Comparison of ENCODE assay signal across 28 mouse cellular contexts in the genomic region with DNA sequence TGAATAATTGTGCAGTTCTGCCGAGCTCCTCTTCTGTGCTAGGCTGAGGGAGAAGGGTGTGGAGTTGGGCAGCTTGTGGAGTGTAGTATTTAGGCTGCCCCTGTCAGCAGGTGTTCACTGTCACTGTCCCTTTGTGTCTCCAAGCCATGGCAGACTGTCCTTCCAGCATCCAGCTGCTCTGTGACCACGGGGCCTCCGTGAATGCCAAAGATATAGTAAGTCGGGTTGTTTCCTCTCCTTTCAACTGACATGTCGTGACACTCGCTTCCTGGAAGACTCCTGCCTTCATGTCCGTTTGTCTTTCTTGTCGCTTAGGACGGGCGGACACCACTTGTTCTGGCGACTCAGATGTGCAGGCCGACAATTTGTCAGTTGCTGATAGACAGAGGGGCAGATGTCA. TPM values are rescaled to one million over a fixed set of nuclear protein-coding genes. Genes with fewer than 3 reads are reported as not detected.
DNase-seq lines count a peak whose midpoint lies in the region; ATAC-seq and TF ChIP-seq lines count a peak whose summit lies in the region.
"Had no signal": no experiment of that assay in that cellular context is flagged by ENCODE, and none has a peak within 500 bp of the region (broad histone marks: within the 10 kb centered on the region; RNA-seq: fewer than 3 reads in every experiment).

No protein-coding gene starts in this region.

- H3K36me3 ChIP-seq in kidney, postnatal 0 days (ENCODE audit: insufficient read depth, low read length) = no peaks in the 10 kb centered on the region
- peaks cover 13% of the 10 kb centered on the region; the same call in 1 of the 2 replicates for H3K36me3 ChIP-seq in kidney, embryonic 14.5 days (ENCODE audit: control insufficient read depth, insufficient read depth, low read length)
- peaks cover 24% of the 10 kb centered on the region for H3K36me3 ChIP-seq in limb, embryonic 15.5 days
- H3K36me3 ChIP-seq in limb, embryonic 10.5 days = peaks cover 5% of the 10 kb centered on the region; the same call in 1 of the 2 replicates
- H3K36me3 ChIP-seq: midbrain, embryonic 15.5 days had no signal

- no peaks in the 10 kb centered on the region for H3K9me3 ChIP-seq in kidney, postnatal 0 days (replicated peaks; ENCODE audit: low read length)
- H3K9me3 ChIP-seq in kidney, embryonic 14.5 days (ENCODE audit: control insufficient read depth, low read length) = no peaks in the 10 kb centered on the region
- no peaks in the 10 kb centered on the region for H3K9me3 ChIP-seq in limb, embryonic 15.5 days
- H3K9me3 ChIP-seq in limb, embryonic 10.5 days (replicated peaks) = no peaks in the 10 kb centered on the region
- H3K9me3 ChIP-seq: embryonic facial prominence, embryonic 13.5 days; forebrain, embryonic 10.5 days; heart, embryonic 10.5 days; lung, embryonic 15.5 days; midbrain, embryonic 15.5 days; stomach, embryonic 15.5 days had no signal

- no peak for TF ChIP-seq CTCF in kidney, postnatal 0 days (IDR thresholded peaks at IDR 0.05; ENCODE audit: low read depth)

- peak; percentile 92 for DNase-seq in heart, adult 11 months
- no peak for DNase-seq in heart, postnatal 25 days (ENCODE audit: low spot score)
- DNase-seq in kidney, postnatal 0 days (ENCODE audit: low spot score) = no peak
- no peak for DNase-seq in limb, embryonic 10.5 days (ENCODE audit: low spot score)
- DNase-seq: adrenal gland, postnatal 10 days; cerebellum, adult 11 months; cerebellum, adult 9-11 months; gastrocnemius, postnatal 10 days; heart, postnatal 4 days; kidney, adult 9 months; liver; right cerebral cortex, postnatal 25 days had no signal

- H3K4me1 ChIP-seq in kidney, postnatal 0 days (replicated peaks; ENCODE audit: insufficient read depth, low read length) = no peaks in the 10 kb centered on the region
- no peaks in the 10 kb centered on the region; the same call in 1 of the 2 replicates for H3K4me1 ChIP-seq in kidney, embryonic 14.5 days (ENCODE audit: control insufficient read depth, insufficient read depth, low read length)
- H3K4me1 ChIP-seq in limb, embryonic 15.5 days = no peaks in the 10 kb centered on the region
- no peaks in the 10 kb centered on the region for H3K4me1 ChIP-seq in limb, embryonic 10.5 days
- H3K4me1 ChIP-seq in brown adipose tissue, adult 24 weeks (ENCODE audit: control insufficient read depth, insufficient read depth, insufficient read length, low read length) = peaks cover 15% of the 10 kb centered on the region

- ATAC-seq in kidney, postnatal 0 days (replicated peaks; ENCODE audit: low FRiP score, low read depth) = no peak
- no peak for ATAC-seq in kidney, embryonic 14.5 days (ENCODE audit: low FRiP score, low TSS enrichment)
- ATAC-seq in limb, embryonic 15.5 days (ENCODE audit: insufficient number of reproducible peaks, low FRiP score, low TSS enrichment, low read depth) = no peak
- ATAC-seq: forebrain, embryonic 16.5 days; inflammation-experienced regulatory T-cells, adult 6 months; midbrain, embryonic 15.5 days; Patski had no signal

- H3K27ac ChIP-seq in kidney, postnatal 0 days = peak overlapping the region; percentile 21; the same call in 1 of the 2 replicates
- no peak overlapping the region for H3K27ac ChIP-seq in kidney, embryonic 14.5 days (ENCODE audit: low read depth, low read length)
- H3K27ac ChIP-seq in limb, embryonic 15.5 days = peak overlapping the region; percentile 18; the same call in 1 of the 2 replicates
- H3K27ac ChIP-seq in limb, embryonic 10.5 days = no peak overlapping the region
- peak overlapping the region; percentile 91 for H3K27ac ChIP-seq in brown adipose tissue, adult 24 weeks (replicated peaks; ENCODE audit: low read depth, low read length)
- H3K27ac ChIP-seq: heart, embryonic 10.5 days; layer of hippocampus, adult 2 months; left cerebral cortex, adult 2 months; liver, embryonic 14.5 days; midbrain, embryonic 15.5 days; stomach, embryonic 15.5 days had no signal

- H3K27me3 ChIP-seq in kidney, postnatal 0 days (ENCODE audit: insufficient read depth, low read length) = no peaks in the 10 kb centered on the region
- H3K27me3 ChIP-seq in kidney, embryonic 14.5 days (ENCODE audit: control insufficient read depth, insufficient read depth, low read length) = no peaks in the 10 kb centered on the region
- H3K27me3 ChIP-seq in limb, embryonic 15.5 days = no peaks in the 10 kb centered on the region
- no peaks in the 10 kb centered on the region for H3K27me3 ChIP-seq in limb, embryonic 10.5 days (ENCODE audit: low read depth, poor library complexity, severe bottlenecking)
- H3K27me3 ChIP-seq: embryonic facial prominence, embryonic 13.5 days; lung, embryonic 15.5 days; midbrain, embryonic 15.5 days; Patski; stomach, embryonic 15.5 days had no signal

- no peak overlapping the region for H3K4me3 ChIP-seq in kidney, postnatal 0 days (replicated peaks; ENCODE audit: low read depth, low read length)
- no peak overlapping the region for H3K4me3 ChIP-seq in kidney, embryonic 14.5 days (ENCODE audit: low read length)
- no peak overlapping the region for H3K4me3 ChIP-seq in limb, embryonic 15.5 days
- no peak overlapping the region for H3K4me3 ChIP-seq in limb, embryonic 10.5 days
- H3K4me3 ChIP-seq in brown adipose tissue, adult 24 weeks (ENCODE audit: insufficient read depth, low read depth, low read length) = no peak overlapping the region
- H3K4me3 ChIP-seq: embryonic facial prominence, embryonic 13.5 days; forebrain, embryonic 10.5 days; heart, embryonic 10.5 days; layer of hippocampus, adult 2 months; left cerebral cortex, adult 2 months; lung, embryonic 15.5 days; midbrain, embryonic 15.5 days; stomach, embryonic 15.5 days had no signal

- WGBS in kidney, postnatal 0 days = 69% methylated on average over 12 of the region's 12 CpGs
- 79% methylated on average over 12 of the region's 12 CpGs for WGBS in kidney, embryonic 14.5 days
- 87% methylated on average over 12 of the region's 12 CpGs for WGBS in limb, embryonic 15.5 days
- 89% methylated on average over 12 of the region's 12 CpGs for WGBS in limb, embryonic 10.5 days

- intact Hi-C loops in heart, postnatal 25 days (cut with DNase I) = loop anchor here (2.0 kb wide), 1 partner anchor 15 kb away; no protein-coding TSS in a partner anchor

- H3K4me2 ChIP-seq in kidney, postnatal 0 days (ENCODE audit: low read length) = no peak overlapping the region
- H3K4me2 ChIP-seq in kidney, embryonic 14.5 days (replicated peaks; ENCODE audit: low read depth, low read length) = no peak overlapping the region
- no peak overlapping the region for H3K4me2 ChIP-seq in limb, embryonic 15.5 days
- H3K4me2 ChIP-seq: embryonic facial prominence, embryonic 13.5 days; hindbrain, embryonic 14.5 days; lung, embryonic 15.5 days; midbrain, embryonic 15.5 days; stomach, embryonic 15.5 days had no signal

- H3K9ac ChIP-seq in kidney, postnatal 0 days (ENCODE audit: low read depth, low read length) = no peak overlapping the region
- no peak overlapping the region for H3K9ac ChIP-seq in kidney, embryonic 14.5 days (ENCODE audit: low read depth, low read length)
- H3K9ac ChIP-seq in limb, embryonic 15.5 days = no peak overlapping the region
- H3K9ac ChIP-seq: embryonic facial prominence, embryonic 13.5 days; hindbrain, embryonic 14.5 days; liver, embryonic 14.5 days; lung, embryonic 15.5 days; midbrain, embryonic 15.5 days; stomach, embryonic 15.5 days had no signal

RNA-seq across cellular contexts. Expression of a gene that starts 55.6 kb away (rescaled TPM):
- total RNA-seq in heart, postnatal 25 days (2021) = 10 to 100 TPM; 44.6 to 50.0 TPM
- polyA plus RNA-seq in kidney, postnatal 0 days (2015; fragmentation: Nextera tagmentation; extraction: Ambion mirVana) = 26.9 and 30.5 TPM in 2 replicates
- 13.7 and 15.2 TPM in 2 replicates for polyA plus RNA-seq in kidney, embryonic 14.5 days (2014; fragmentation: Nextera tagmentation; extraction: Ambion mirVana)
- 33.8 and 37.2 TPM in 2 replicates for polyA plus RNA-seq in limb, embryonic 15.5 days (2015; fragmentation: Nextera tagmentation; extraction: Ambion mirVana)
- 23.3 and 27.9 TPM in 2 replicates for polyA plus RNA-seq in limb, embryonic 10.5 days (2016; fragmentation: Nextera tagmentation; extraction: Ambion mirVana)
- polyA plus RNA-seq in brown adipose tissue, adult 24 weeks (2012; ENCODE audit: insufficient read depth, insufficient read length, missing spikeins) = 11.8 and 13.8 TPM in 2 replicates

Comparison
In these comparisons a context has a peak if more than half of its experiments do, and no peak if none do; other contexts are left out.
1. H3K27ac ChIP-seq: peak in kidney, postnatal 0 days (single experiment), limb, embryonic 15.5 days (single experiment) and brown adipose tissue, adult 24 weeks (single experiment); none in kidney, embryonic 14.5 days (single experiment) and limb, embryonic 10.5 days (single experiment).